Mouse (Mus musculus) neural tube, embryonic 11.5 days (tissue): ENCODE measurements at regions not wholly inside any gene's neighbourhood (a gene's known extent, or its start where the extent isn't known, plus 50 kb on each side); places are given as distances from the start of the nearest gene placed in this dataset.

Experiments
- ATAC-seq: fragments of 200-750 bp; cut with Nextera tagmentation; 2 replicates; pipeline ENCODE4 v1.8.0; 2017; ENCODE audit warnings: moderate number of reproducible peaks, mild to moderate bottlenecking, moderate TSS enrichment, moderate library complexity; ENCODE audit not compliant: insufficient read depth, low FRiP score, low TSS enrichment
- DNase-seq: peaks from one replicate; pipeline ENCODE4 v3.0.0-alpha.2; 2015; ENCODE audit warnings: low spot score
- H3K27ac ChIP-seq: fragments of 300-500 bp; sonication (generic); 2 replicates; pipeline ENCODE4 v1.5.1; 2014; ENCODE audit warnings: low read depth, mild to moderate bottlenecking, low read length
- H3K27me3 ChIP-seq: fragments of 300-500 bp; sonication (generic); 2 replicates; pipeline ENCODE4 v1.6.1; 2014; ENCODE audit warnings: mild to moderate bottlenecking, low read length, mixed read lengths; ENCODE audit not compliant: control insufficient read depth, insufficient read depth
- H3K36me3 ChIP-seq: fragments of 300-500 bp; sonication (generic); 2 replicates; pipeline ENCODE4 v1.6.1; 2014; ENCODE audit warnings: mild to moderate bottlenecking, low read length, moderate library complexity, mixed read lengths; ENCODE audit not compliant: control insufficient read depth, insufficient read depth
- H3K4me1 ChIP-seq: fragments of 300-500 bp; sonication (generic); 2 replicates; pipeline ENCODE4 v1.6.1; 2014; ENCODE audit warnings: low read length, mixed read lengths; ENCODE audit not compliant: control insufficient read depth, insufficient read depth
- H3K4me2 ChIP-seq: fragments of 300-500 bp; sonication (generic); 2 replicates; pipeline ENCODE4 v1.6.1; 2014; ENCODE audit warnings: low read depth, mild to moderate bottlenecking, moderate library complexity
- H3K4me3 ChIP-seq: fragments of 300-500 bp; sonication (generic); 2 replicates; pipeline ENCODE4 v1.5.1; 2014; ENCODE audit warnings: low read depth, low read length
- H3K9ac ChIP-seq: fragments of 300-500 bp; sonication (generic); 2 replicates; pipeline ENCODE4 v1.6.1; 2014; ENCODE audit warnings: mild to moderate bottlenecking, low read length
- H3K9me3 ChIP-seq: fragments of 300-500 bp; sonication (generic); 2 replicates; pipeline ENCODE4 v1.6.1; 2016; ENCODE audit warnings: low read length; ENCODE audit not compliant: control insufficient read depth
- WGBS: fragments of 180-500 bp; shearing (Covaris S2); extraction: QIAGEN DNeasy Blood & Tissue Kit; methylation state at CpG from one replicate; pipeline ENCODE4 v1.1.7; 2014; 5-methylcytosine and 5-hydroxymethylcytosine counted together

DNA sequence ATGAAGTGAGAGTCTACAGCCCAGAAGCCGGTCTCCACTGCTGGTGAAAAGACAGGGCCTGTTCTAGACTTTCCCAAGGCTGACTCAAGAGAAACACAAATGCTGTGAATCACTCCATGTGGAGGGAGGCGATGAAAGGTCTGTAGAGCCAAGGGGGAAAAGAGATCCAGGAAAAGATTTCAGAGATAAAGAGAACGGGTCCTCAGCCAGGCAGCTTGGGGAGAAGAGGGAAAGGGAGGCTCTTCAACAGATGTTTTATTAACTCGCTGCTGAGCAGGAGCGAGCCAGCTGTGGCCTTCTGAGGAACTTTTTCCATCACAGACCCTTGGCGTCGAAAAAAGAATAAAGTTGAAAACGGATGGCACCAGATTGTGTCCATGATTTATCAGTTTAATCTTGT is 500.7 kb upstream of the Tnp1 start:
- H3K27me3 ChIP-seq: no peaks in the 10 kb centered on the region
- H3K9me3 ChIP-seq: no peaks in the 10 kb centered on the region
- DNase-seq (no peak), ATAC-seq (no peak)
- H3K9ac ChIP-seq: no peak overlapping the region
- H3K4me3 ChIP-seq: no peak overlapping the region
- 78% methylated on average over 8 of the region's 8 CpGs for WGBS
- H3K4me1 ChIP-seq: no peaks in the 10 kb centered on the region
- no peak overlapping the region for H3K4me2 ChIP-seq
- H3K36me3 ChIP-seq: no peaks in the 10 kb centered on the region
- H3K27ac ChIP-seq: no peak overlapping the region

DNA sequence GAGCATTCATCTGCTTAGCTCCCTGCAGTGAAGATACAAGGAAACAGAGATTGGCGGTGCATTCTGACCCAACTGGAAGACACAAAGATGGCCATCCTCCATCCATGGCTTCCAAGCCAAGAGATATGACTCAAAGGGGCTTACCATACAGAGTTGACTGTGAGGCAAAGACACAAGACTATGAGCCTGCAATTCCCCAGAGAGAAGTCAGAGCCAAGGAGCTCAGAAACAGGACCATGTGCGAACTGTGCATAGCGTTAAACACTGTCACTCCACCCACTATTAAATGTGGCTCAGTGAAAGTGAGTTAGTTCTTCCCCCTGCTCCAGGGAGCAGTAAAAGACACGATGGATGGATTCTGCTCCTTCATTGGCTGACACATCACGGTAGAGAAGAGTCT is 500.1 kb upstream of the Tnp1 start:
- Histone ChIP-seq H3K4me2 (no peak overlapping the region), H3K4me1 (no peaks in the 10 kb centered on the region), H3K27ac (no peak overlapping the region), H3K9me3 (no peaks in the 10 kb centered on the region), H3K36me3 (no peaks in the 10 kb centered on the region), H3K27me3 (no peaks in the 10 kb centered on the region), H3K9ac (no peak overlapping the region), H3K4me3 (no peak overlapping the region)
- DNase-seq: no peak
- ATAC-seq: no peak
- 91% methylated on average over 5 of the region's 5 CpGs for WGBS

DNA sequence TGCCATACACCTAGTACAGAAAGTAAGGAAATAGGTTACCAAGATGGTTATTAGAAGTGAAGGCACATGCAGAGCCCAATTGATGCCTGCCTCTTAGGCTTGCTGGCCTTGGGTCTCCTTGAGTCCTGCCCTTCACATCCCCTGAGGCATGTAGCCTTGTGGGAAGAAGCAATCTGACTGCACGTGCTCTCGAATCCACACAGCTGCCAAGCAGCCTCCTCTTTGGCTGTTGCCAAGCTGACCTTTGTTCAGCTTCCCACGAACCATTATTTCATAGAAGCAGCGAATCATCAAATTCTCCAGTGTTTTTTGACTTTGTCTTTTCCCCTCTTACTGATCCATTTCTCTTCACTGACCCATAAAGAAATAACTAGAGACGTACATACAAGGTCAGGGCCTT is 498.1 kb upstream of the Tnp1 start:
- H3K36me3 ChIP-seq: no peaks in the 10 kb centered on the region
- DNase-seq: no peak
- H3K4me2 ChIP-seq: no peak overlapping the region
- no peaks in the 10 kb centered on the region for H3K27me3 ChIP-seq
- no peak overlapping the region for H3K4me3 ChIP-seq
- H3K9me3 ChIP-seq: no peaks in the 10 kb centered on the region
- no peak overlapping the region for H3K9ac ChIP-seq
- WGBS: 50% methylated on average over 5 of the region's 5 CpGs
- no peak overlapping the region for H3K27ac ChIP-seq
- H3K4me1 ChIP-seq: no peaks in the 10 kb centered on the region
- ATAC-seq: no peak

DNA sequence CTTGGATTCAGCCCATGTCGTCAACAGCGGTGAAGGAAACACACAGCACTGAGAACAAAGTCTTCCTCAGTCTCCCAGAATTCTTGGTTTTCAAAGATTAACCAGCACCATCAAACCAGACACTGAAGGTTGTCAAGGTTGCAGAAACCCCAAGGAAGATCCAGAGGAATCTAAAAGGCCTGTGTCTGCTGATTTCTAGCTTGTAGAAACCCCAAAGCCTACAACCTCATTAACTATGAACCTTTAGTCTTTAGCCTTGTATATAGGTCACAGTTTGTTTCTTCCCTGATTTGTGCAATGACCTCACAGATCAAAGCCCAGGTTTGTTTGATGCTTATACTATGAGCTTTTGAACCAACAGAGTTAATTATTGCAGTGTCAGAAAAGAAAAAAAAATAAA is 497.1 kb upstream of the Tnp1 start:
- Histone ChIP-seq H3K27ac (no peak overlapping the region), H3K36me3 (no peaks in the 10 kb centered on the region), H3K4me1 (no peaks in the 10 kb centered on the region), H3K4me3 (no peak overlapping the region), H3K4me2 (no peak overlapping the region), H3K9me3 (no peaks in the 10 kb centered on the region), H3K9ac (no peak overlapping the region), H3K27me3 (no peaks in the 10 kb centered on the region)
- DNase-seq (no peak), ATAC-seq (no peak)
- WGBS: 97% methylated on average over 2 of the region's 2 CpGs

GRCm38 (mm10) chr1:73507071-73507754 is 491.5 kb upstream of the Tnp1 start:
- H3K4me1 ChIP-seq: no peaks in the 10 kb centered on the region
- H3K9me3 ChIP-seq: no peaks in the 10 kb centered on the region
- H3K4me3 ChIP-seq: no peak overlapping the region
- ATAC-seq (no peak), DNase-seq (no peak)
- 67% methylated on average over 10 of the region's 10 CpGs for WGBS
- H3K27ac ChIP-seq: no peak overlapping the region
- H3K9ac ChIP-seq: no peak overlapping the region
- no peaks in the 10 kb centered on the region for H3K36me3 ChIP-seq
- no peaks in the 10 kb centered on the region for H3K27me3 ChIP-seq
- no peak overlapping the region for H3K4me2 ChIP-seq

- Histone ChIP-seq H3K9me3 (no peaks in the 10 kb centered on the region), H3K4me3 (no peak overlapping the region), H3K4me1 (no peaks in the 10 kb centered on the region), H3K27ac (no peak overlapping the region), H3K4me2 (no peak overlapping the region), H3K9ac (no peak overlapping the region), H3K27me3 (no peaks in the 10 kb centered on the region), H3K36me3 (no peaks in the 10 kb centered on the region)
- WGBS: 96% methylated on average over 4 of the region's 4 CpGs
- DNase-seq: no peak
- ATAC-seq: no peak
Measured at GRCm38 (mm10) chr1:73503611-73504010, 487.9 kb upstream of the Tnp1 start.

DNA sequence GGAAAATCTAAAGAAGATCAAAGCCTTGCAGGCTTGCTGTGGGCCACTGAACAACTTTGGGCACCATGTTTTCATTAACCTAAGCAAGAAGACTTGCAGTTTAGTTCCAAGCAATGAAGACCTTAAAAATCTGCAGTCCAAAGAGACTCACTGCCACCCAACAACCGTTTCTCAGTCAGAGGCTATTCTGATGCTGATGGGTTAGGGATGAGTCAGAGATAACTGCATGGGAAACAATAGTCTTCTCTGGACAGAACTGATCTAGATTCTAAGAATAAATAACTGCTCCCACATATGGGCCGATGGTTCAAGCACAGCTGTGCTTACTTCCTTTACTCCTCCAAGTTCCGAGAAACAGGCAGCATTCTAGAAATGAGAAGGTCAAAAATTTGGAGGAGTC is 485.0 kb upstream of the Tnp1 start:
- H3K4me2 ChIP-seq: no peak overlapping the region
- no peak overlapping the region for H3K4me3 ChIP-seq
- H3K4me1 ChIP-seq: no peaks in the 10 kb centered on the region
- ATAC-seq (no peak), DNase-seq (no peak)
- 81% methylated on average over 3 of the region's 3 CpGs for WGBS
- no peak overlapping the region for H3K9ac ChIP-seq
- no peaks in the 10 kb centered on the region for H3K36me3 ChIP-seq
- H3K27me3 ChIP-seq: no peaks in the 10 kb centered on the region
- H3K9me3 ChIP-seq: no peaks in the 10 kb centered on the region
- no peak overlapping the region for H3K27ac ChIP-seq

DNA sequence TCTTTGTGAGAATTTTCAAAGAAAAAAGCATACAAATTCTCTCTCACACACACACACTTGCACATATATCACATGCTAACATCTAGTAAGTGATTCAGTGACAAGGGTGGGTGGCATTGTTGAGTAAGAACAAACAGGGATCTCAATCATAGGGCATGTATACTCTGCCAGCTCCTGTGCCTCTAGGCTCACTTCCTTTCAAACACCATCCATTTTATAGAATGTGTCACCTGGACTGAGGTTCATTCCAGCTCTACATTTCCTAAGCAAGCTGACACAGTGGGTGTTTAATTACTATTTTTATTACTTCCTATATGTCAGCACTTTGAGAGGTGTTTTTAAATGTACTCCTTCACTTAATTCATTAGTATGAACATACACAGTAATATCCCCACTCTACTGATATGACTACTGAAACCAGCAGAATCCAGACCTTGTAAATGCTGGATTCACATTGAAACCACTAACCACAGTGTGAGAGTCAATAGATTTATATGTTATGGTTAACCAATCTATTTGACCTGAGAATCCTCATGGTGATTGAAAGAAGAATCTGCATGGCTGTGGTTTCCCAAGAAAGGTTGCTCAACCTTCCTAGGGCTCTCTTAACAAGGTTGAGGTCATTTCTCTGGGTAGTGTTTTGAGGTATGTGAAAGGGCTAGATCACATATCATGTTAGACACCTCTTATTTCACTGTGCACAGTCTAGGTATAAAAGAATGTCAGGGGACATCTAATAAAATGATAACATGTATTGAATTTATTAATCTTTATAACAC is 480.5 kb upstream of the Tnp1 start:
- H3K4me2 ChIP-seq: no peak overlapping the region
- no peak overlapping the region for H3K9ac ChIP-seq
- H3K36me3 ChIP-seq: no peaks in the 10 kb centered on the region
- no peaks in the 10 kb centered on the region for H3K9me3 ChIP-seq
- H3K4me1 ChIP-seq: no peaks in the 10 kb centered on the region
- H3K27me3 ChIP-seq: no peaks in the 10 kb centered on the region
- H3K27ac ChIP-seq: no peak overlapping the region
- H3K4me3 ChIP-seq: no peak overlapping the region
- DNase-seq (no peak), ATAC-seq (no peak)

DNA sequence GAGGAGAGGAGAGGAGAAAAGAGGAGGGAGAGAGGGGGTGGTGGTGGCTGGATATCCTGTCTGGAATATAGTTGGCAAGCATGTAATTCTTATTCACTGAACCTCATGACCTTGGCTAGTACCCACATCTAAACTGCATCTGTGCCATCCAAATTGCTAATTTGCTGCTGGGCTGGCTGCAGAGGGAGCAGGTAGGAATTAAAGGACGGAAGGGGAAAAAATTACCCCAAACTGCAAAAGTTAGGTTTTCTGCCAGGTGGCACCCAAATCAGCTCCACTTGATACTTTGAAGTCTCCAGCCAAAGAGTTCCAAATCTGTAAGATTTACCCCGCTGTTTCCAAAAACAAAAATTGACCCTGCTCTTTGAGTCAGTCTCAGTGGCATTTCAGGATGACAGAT is 466.2 kb upstream of the Tnp1 start:
- H3K36me3 ChIP-seq: no peaks in the 10 kb centered on the region
- 74% methylated on average over 2 of the region's 2 CpGs for WGBS
- no peak for DNase-seq

More for the DNA sequence above, 466.2 kb upstream of the Tnp1 start:
- H3K4me2 ChIP-seq: no peak overlapping the region
- no peak overlapping the region for H3K27ac ChIP-seq
- no peaks in the 10 kb centered on the region for H3K27me3 ChIP-seq
- no peak overlapping the region for H3K9ac ChIP-seq
- no peak for ATAC-seq
- H3K4me1 ChIP-seq: no peaks in the 10 kb centered on the region
- no peak overlapping the region for H3K4me3 ChIP-seq
- H3K9me3 ChIP-seq: no peaks in the 10 kb centered on the region
